Mouse (Mus musculus): ENCODE measurements around the gene Lin37. TPM values are rescaled to one million over a fixed set of nuclear protein-coding genes. Genes with fewer than 3 reads are reported as not detected.

The Lin37 gene
- total RNA-seq, 2 experiments from 2014 or later = 9.6 to 12.4 TPM

- intact Hi-C loops (cut with DNase I) = loop anchor here (1.0 kb wide), 1 partner anchor 25 kb away; no protein-coding TSS in a partner anchor
These were observed 29.2 kb upstream of the Lin37 start, which contains the start of gene Kmt2b for GRCm38 (mm10) chr7:30588676-30589434. TSS of gene Kmt2b (minus strand) at chr7:30588726.

GRCm38 (mm10) chr7:30587842-30588667, 28.4 kb upstream of the Lin37 start:
- peak; percentile 32 to 65 for DNase-seq
- intact Hi-C loops (cut with DNase I) = no loop called here

More at GRCm38 (mm10) chr7:30588676-30589434, 29.2 kb upstream of the Lin37 start, which contains the start of gene Kmt2b:
- peak; percentile 92 to 94 for DNase-seq

GRCm38 (mm10) chr7:30586455-30587020, 26.9 kb upstream of the Lin37 start:
- DNase-seq = no peak
- intact Hi-C loops (cut with DNase I) = no loop called here

GRCm38 (mm10) chr7:30585170-30585569, 25.5 kb upstream of the Lin37 start:
- no peak for DNase-seq
- intact Hi-C loops (cut with DNase I) = no loop called here

GRCm38 (mm10) chr7:30584339-30584738, 24.7 kb upstream of the Lin37 start:
- intact Hi-C loops (cut with DNase I) = no loop called here
- DNase-seq = no peak

- intact Hi-C loops (cut with DNase I) = no loop called here
These were observed 21.9 kb upstream of the Lin37 start for GRCm38 (mm10) chr7:30581547-30581946.

GRCm38 (mm10) chr7:30579950-30580349, 20.3 kb upstream of the Lin37 start:
- intact Hi-C loops (cut with DNase I) = no loop called here
- DNase-seq = no peak

More at GRCm38 (mm10) chr7:30581547-30581946, 21.9 kb upstream of the Lin37 start:
- no peak for DNase-seq

- DNase-seq = peak; percentile 71 to 75
- intact Hi-C loops (cut with DNase I) = no loop called here
These were observed 13.3 kb upstream of the Lin37 start for GRCm38 (mm10) chr7:30572969-30573368.

- no peak for DNase-seq
- intact Hi-C loops (cut with DNase I) = no loop called here
These were observed 12.8 kb upstream of the Lin37 start for GRCm38 (mm10) chr7:30572389-30572788.

GRCm38 (mm10) chr7:30567555-30567954, 7.9 kb upstream of the Lin37 start:
- intact Hi-C loops (cut with DNase I) = no loop called here
- no peak for DNase-seq

GRCm38 (mm10) chr7:30566033-30566432, 6.4 kb upstream of the Lin37 start:
- intact Hi-C loops (cut with DNase I) = no loop called here
- DNase-seq = no peak

- intact Hi-C loops (cut with DNase I) = no loop called here
- DNase-seq = no peak
These were observed 5.4 kb upstream of the Lin37 start, which contains the start of gene Igflr1 for GRCm38 (mm10) chr7:30564970-30565571. TSS of gene Igflr1 (plus strand) at chr7:30565427.

GRCm38 (mm10) chr7:30563906-30564280, 4.3 kb upstream of the Lin37 start:
- intact Hi-C loops (cut with DNase I) = no loop called here
- DNase-seq = no peak

GRCm38 (mm10) chr7:30563117-30563905, 3.7 kb upstream of the Lin37 start, which contains the start of the genes U2af1l4, Gm49396 and Psenen:
TSS of gene U2af1l4 (plus strand) at chr7:30563301.
TSS of gene Gm49396 (plus strand) at chr7:30563344.
TSS of gene Psenen (minus strand) at chr7:30563627.
- intact Hi-C loops (cut with DNase I) = no loop called here
- peak; percentile 90 to 96 for DNase-seq

- DNase-seq = no peak
- intact Hi-C loops (cut with DNase I) = no loop called here
These were observed 3.0 kb upstream of the Lin37 start for GRCm38 (mm10) chr7:30562526-30563116.

- DNase-seq = no peak
- intact Hi-C loops (cut with DNase I) = no loop called here
These were observed 658 bp upstream of the Lin37 start for GRCm38 (mm10) chr7:30560296-30560695.

- intact Hi-C loops (cut with DNase I) = no loop called here
These were observed 789 bp downstream of the Lin37 start for GRCm38 (mm10) chr7:30558656-30559442.

GRCm38 (mm10) chr7:30557901-30558514, 1.6 kb downstream of the Lin37 start:
- intact Hi-C loops (cut with DNase I) = no loop called here
- no peak for DNase-seq

More at GRCm38 (mm10) chr7:30558656-30559442, 789 bp downstream of the Lin37 start:
- DNase-seq = no peak

Measured in gastrocnemius, postnatal 36 days (tissue).